Mouse (Mus musculus) MEL (cell line): ENCODE data around the gene Prrxl1. TPM values are rescaled to one million over a fixed set of nuclear protein-coding genes. Genes with fewer than 3 reads are reported as not detected.

Experiments
- DNase-seq: peaks from one replicate; pipeline ENCODE4 v3.0.0; 2011; ENCODE audit warnings: low read depth, low spot score
- H3K27ac ChIP-seq: 2 replicates; pipeline ENCODE4 v1.5.1; 2012; ENCODE audit warnings: low read depth, mild to moderate bottlenecking, control low read depth, low read length, moderate library complexity; ENCODE audit not compliant: control insufficient read depth
- H3K27me3 ChIP-seq, 2 experiments: fragments of 150-350 bp in 1 of 2; sonication (generic) in 1 of 2; 2 replicates each; pipeline ENCODE4 v1.6.1; 2012; ENCODE audit warnings: low read length in 2 of 2, mild to moderate bottlenecking in 2 of 2, improper control_type of control experiment in 1 of 2, moderate library complexity in 1 of 2; ENCODE audit not compliant: insufficient read depth in 2 of 2, control insufficient read depth in 1 of 2
- H3K36me3 ChIP-seq, 2 experiments: 2 replicates each; pipeline ENCODE4 v1.6.1; 2012 to 2014; ENCODE audit warnings: low read length in 2 of 2, improper control_type of control experiment in 1 of 2, inconsistent platforms in 1 of 2, mild to moderate bottlenecking in 1 of 2; ENCODE audit not compliant: insufficient read depth in 2 of 2, control insufficient read depth in 1 of 2
- H3K4me1 ChIP-seq, 2 experiments: fragments of 150-350 bp in 1 of 2; sonication (generic) in 1 of 2; 2 replicates each; pipeline ENCODE4 v1.6.1; 2012; ENCODE audit warnings: low read length in 2 of 2, improper control_type of control experiment in 1 of 2, mild to moderate bottlenecking in 1 of 2; ENCODE audit not compliant: insufficient read depth in 2 of 2, control insufficient read depth in 1 of 2
- H3K4me3 ChIP-seq, 2 experiments: fragments of 150-350 bp in 1 of 2; sonication (generic) in 1 of 2; 2 replicates each; pipeline ENCODE4 v1.5.1; 2012; ENCODE audit warnings: low read depth in 2 of 2, low read length in 2 of 2, mild to moderate bottlenecking in 2 of 2, moderate library complexity in 2 of 2, control low read depth in 1 of 2, improper control_type of control experiment in 1 of 2; ENCODE audit not compliant: control insufficient read depth in 1 of 2, insufficient read depth in 1 of 2
- H3K79me2 ChIP-seq: 2 replicates; pipeline ENCODE4 v1.6.1; 2012; ENCODE audit warnings: mild to moderate bottlenecking, low read length, moderate library complexity; ENCODE audit not compliant: control insufficient read depth, poor library complexity, insufficient read depth
- H3K9ac ChIP-seq: 2 replicates; pipeline ENCODE4 v1.6.1; 2012; ENCODE audit warnings: low read depth, mild to moderate bottlenecking, control low read depth, low read length, moderate library complexity; ENCODE audit not compliant: control insufficient read depth, poor library complexity, severe bottlenecking
- H3K9me3 ChIP-seq: fragments of 150-350 bp; sonication (generic); replicated peaks from 2 replicates; pipeline ENCODE4 v1.6.1; 2012; ENCODE audit warnings: mild to moderate bottlenecking, low read length, improper control_type of control experiment, moderate library complexity; ENCODE audit not compliant: insufficient read depth
- BHLHE40 ChIP-seq: IDR thresholded peaks from 2 replicates; pipeline ENCODE4 v1.6.1; 2012; ENCODE audit warnings: low read depth, mild to moderate bottlenecking, inconsistent platforms, low read length, improper control_type of control experiment, borderline replicate concordance
- CHD1 ChIP-seq: IDR thresholded peaks from 2 replicates; pipeline ENCODE4 v1.6.1; 2012; ENCODE audit warnings: low read depth, mild to moderate bottlenecking, inconsistent platforms, low read length, improper control_type of control experiment
- CTCF ChIP-seq, 3 experiments: IDR thresholded peaks in 2 of 3; conservative IDR thresholded peaks in 1 of 3; 2 replicates each; pipeline ENCODE4 v1.5.1; 2011 to 2012; ENCODE audit warnings: low read length in 3 of 3, low read depth in 2 of 3, mild to moderate bottlenecking in 2 of 3, improper control_type of control experiment in 1 of 3, inconsistent platforms in 1 of 3, mixed read lengths in 1 of 3, moderate library complexity in 1 of 3; ENCODE audit not compliant: control insufficient read depth in 1 of 3, insufficient read depth in 1 of 3, poor library complexity in 1 of 3, severe bottlenecking in 1 of 3
- E2F4 ChIP-seq: IDR thresholded peaks from 2 replicates; pipeline ENCODE4 v1.6.1; 2011; ENCODE audit warnings: low read depth, low read length, improper control_type of control experiment, borderline replicate concordance
- ELF1 ChIP-seq: IDR thresholded peaks from 2 replicates; pipeline ENCODE4 v1.6.1; 2014; ENCODE audit warnings: low read depth, mild to moderate bottlenecking, inconsistent platforms, low read length, improper control_type of control experiment, moderate library complexity
- EP300 ChIP-seq, 2 experiments: IDR thresholded peaks; 2 replicates each; pipeline ENCODE4 v1.6.1; 2011; ENCODE audit warnings: improper control_type of control experiment in 2 of 2, low read length in 2 of 2, low read depth in 1 of 2, mild to moderate bottlenecking in 1 of 2
- ETS1 ChIP-seq: IDR thresholded peaks from 2 replicates; pipeline ENCODE4 v1.6.1; 2012; ENCODE audit warnings: low read depth, mild to moderate bottlenecking, inconsistent platforms, low read length, improper control_type of control experiment, moderate library complexity
- JUND ChIP-seq: IDR thresholded peaks from 2 replicates; pipeline ENCODE4 v1.6.1; 2011; ENCODE audit warnings: low read depth, mild to moderate bottlenecking, improper control_type of control experiment, low read length
- MAZ ChIP-seq: IDR thresholded peaks from 2 replicates; pipeline ENCODE4 v1.6.1; 2012; ENCODE audit warnings: low read depth, mild to moderate bottlenecking, inconsistent platforms, low read length, improper control_type of control experiment
- MYB ChIP-seq: IDR thresholded peaks from 2 replicates; pipeline ENCODE4 v1.6.1; 2011; ENCODE audit warnings: mild to moderate bottlenecking, low read depth, low read length, improper control_type of control experiment
- NELFE ChIP-seq: IDR thresholded peaks from 2 replicates; pipeline ENCODE4 v1.6.1; 2011; ENCODE audit warnings: low read depth, low read length, improper control_type of control experiment
- NRF1 ChIP-seq: IDR thresholded peaks from 2 replicates; pipeline ENCODE4 v1.6.1; 2014; ENCODE audit warnings: low read depth, mild to moderate bottlenecking, inconsistent platforms, low read length, improper control_type of control experiment, moderate library complexity; ENCODE audit not compliant: poor library complexity, insufficient read depth, severe bottlenecking
- POLR2A ChIP-seq, 2 experiments: IDR thresholded peaks; 2 replicates each; pipeline ENCODE4 v1.6.1; 2011 to 2012; ENCODE audit warnings: low read length in 2 of 2, mild to moderate bottlenecking in 2 of 2, control low read depth in 1 of 2, improper control_type of control experiment in 1 of 2, low read depth in 1 of 2, moderate library complexity in 1 of 2; ENCODE audit not compliant: control insufficient read depth in 1 of 2, insufficient read depth in 1 of 2, poor library complexity in 1 of 2
- POLR2AphosphoS2 ChIP-seq: IDR thresholded peaks from 2 replicates; pipeline ENCODE4 v1.6.1; 2011; ENCODE audit warnings: low read length, improper control_type of control experiment
- RAD21 ChIP-seq: IDR thresholded peaks from 2 replicates; pipeline ENCODE4 v1.6.1; 2011; ENCODE audit warnings: mild to moderate bottlenecking, low read depth, low read length, improper control_type of control experiment
- SIN3A ChIP-seq: IDR thresholded peaks from 2 replicates; pipeline ENCODE4 v1.6.1; 2012; ENCODE audit warnings: low read length, improper control_type of control experiment, inconsistent platforms
- TBP ChIP-seq: IDR thresholded peaks from 2 replicates; pipeline ENCODE4 v1.8.0; 2011; ENCODE audit warnings: low read depth, low read length, improper control_type of control experiment
- TCF12 ChIP-seq: IDR thresholded peaks from 2 replicates; pipeline ENCODE4 v1.6.1; 2014; ENCODE audit warnings: low read depth, mild to moderate bottlenecking, inconsistent platforms, low read length, improper control_type of control experiment, moderate library complexity
- ZKSCAN1 ChIP-seq: IDR thresholded peaks from 2 replicates; pipeline ENCODE4 v1.6.1; 2012; ENCODE audit warnings: low read depth, mild to moderate bottlenecking, inconsistent platforms, low read length, improper control_type of control experiment, moderate library complexity
- polyA plus RNA-seq, 2 experiments: library from polyadenylated mRNA; stranded (reverse) in 1 of 2; unstranded in 1 of 2; fragments of >175 nt in 1 of 2; fragments of >200 nt in 1 of 2; gene quantifications; 2 replicates each; pipeline versions ENCODE4 v1.2.1 to v1.2.4; 2012; ENCODE audit warnings: low replicate concordance in 2 of 2, low read depth in 1 of 2; ENCODE audit not compliant: insufficient read length in 2 of 2, insufficient read depth in 1 of 2, missing spikeins in 1 of 2
- total RNA-seq: library from RNA; depleted of rRNA; stranded (reverse); fragments of 300-350 nt; gene quantifications from 2 replicates; pipeline ENCODE4 v1.2.3, GENCODE M21; 2012

Prrxl1 gene
- total and polyA plus RNA-seq, 3 experiments = not detected

- TF ChIP-seq BHLHE40 = no peak
- TF ChIP-seq E2F4 = no peak
- no peak for TF ChIP-seq ETS1
- no peak for TF ChIP-seq MYB
- no peak for TF ChIP-seq NELFE
- no peak for TF ChIP-seq EP300 (IDR thresholded peaks at IDR 0.05; ENCODE audit: low read depth in 1 of 2, low read length in 2 of 2)
- TF ChIP-seq TCF12 = no peak
- TF ChIP-seq TBP = no peak
- no peak overlapping the region for H3K9ac ChIP-seq
- H3K79me2 ChIP-seq = no peaks in the 10 kb centered on the region
- no peak overlapping the region for H3K4me3 ChIP-seq
- H3K4me1 ChIP-seq = no peaks in the 10 kb centered on the region
- no peak overlapping the region for H3K27ac ChIP-seq
- H3K9me3 ChIP-seq = no peaks in the 10 kb centered on the region
- peak; percentile 41 for DNase-seq
- peaks cover 3 to 11% of the 10 kb centered on the region in 2 experiments for H3K27me3 ChIP-seq
- H3K36me3 ChIP-seq = no peaks in the 10 kb centered on the region
Measured at GRCm38 (mm10) chr14:32597232-32598231, 1.7 kb upstream of the Prrxl1 start.

DNA sequence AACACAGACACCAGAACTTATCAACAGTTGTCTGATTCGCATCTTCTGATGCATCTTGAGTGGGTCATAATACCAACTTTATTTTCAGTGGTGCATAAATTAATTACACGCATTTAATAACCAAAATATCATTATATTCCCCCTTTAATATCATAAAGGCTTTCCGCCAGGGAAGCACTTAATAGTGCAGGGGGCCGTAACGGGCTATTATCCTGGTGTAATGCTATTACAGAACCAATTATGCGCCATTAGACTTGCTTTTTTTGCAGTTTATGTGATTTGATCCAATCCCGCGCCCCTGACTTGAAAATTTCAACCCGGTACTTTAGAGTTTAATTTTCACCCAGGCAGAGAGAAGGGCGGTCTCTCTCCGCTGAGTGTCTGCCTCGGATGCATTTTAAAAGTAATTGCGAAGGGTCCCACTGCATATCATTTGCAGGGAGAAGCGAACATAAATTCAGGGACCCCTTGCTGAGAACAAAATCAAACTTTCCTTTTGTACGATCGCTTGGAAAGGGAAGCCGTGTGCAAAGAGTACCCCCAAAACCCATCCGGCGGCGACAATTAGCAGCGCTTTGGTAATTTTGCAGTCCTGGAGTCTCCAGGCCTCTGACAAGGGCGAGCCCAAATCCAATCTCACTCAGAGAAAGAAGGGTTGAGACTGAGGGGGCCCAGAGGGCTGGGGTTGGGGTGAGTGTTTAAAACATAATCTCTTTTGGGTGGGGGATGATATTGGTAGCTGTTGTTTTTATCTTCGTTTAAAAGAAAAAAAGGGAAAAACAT, 579 bp upstream of the Prrxl1 start:
- DNase-seq = no peak
- Histone ChIP-seq H3K27me3 (peaks cover 3 to 8% of the 10 kb centered on the region in 2 experiments; a peak in 3 of 4 replicates), H3K79me2 (no peaks in the 10 kb centered on the region), H3K9ac (no peak overlapping the region), H3K9me3 (no peaks in the 10 kb centered on the region), H3K27ac (no peak overlapping the region), H3K36me3 (no peaks in the 10 kb centered on the region), H3K4me1 (no peaks in the 10 kb centered on the region), H3K4me3 (no peak overlapping the region)
- TF ChIP-seq MAZ = no peak
- TF ChIP-seq CHD1 = no peak
- TF ChIP-seq ETS1 = no peak
- no peak for TF ChIP-seq POLR2AphosphoS2
- TF ChIP-seq RAD21 = no peak
- TF ChIP-seq TBP = no peak
- no peak for TF ChIP-seq POLR2A (IDR thresholded peaks at IDR 0.05; ENCODE audit: control insufficient read depth in 1 of 2, insufficient read depth in 1 of 2, low read depth in 1 of 2, low read length in 2 of 2, poor library complexity in 1 of 2)
- TF ChIP-seq ZKSCAN1 = no peak
- no peak for TF ChIP-seq NELFE
- no peak for TF ChIP-seq ELF1
- no peak for TF ChIP-seq JUND
- TF ChIP-seq NRF1 = no peak
- TF ChIP-seq E2F4 = no peak
- TF ChIP-seq MYB = no peak
- no peak for TF ChIP-seq SIN3A
- no peak for TF ChIP-seq CTCF (IDR thresholded peaks at IDR 0.05 in 2 of 3, conservative IDR thresholded peaks at IDR 0.05 in 1 of 3; ENCODE audit: control insufficient read depth in 1 of 3, insufficient read depth in 1 of 3, low read depth in 2 of 3, low read length in 3 of 3, poor library complexity in 1 of 3, severe bottlenecking in 1 of 3)
